Mouse (Mus musculus): ENCODE measurements around the gene Gm13272. TPM values are rescaled to one million over a fixed set of nuclear protein-coding genes. Genes with fewer than 3 reads are reported as not detected.
"Not testable (repeated sequence)": the region's sequence is repeated elsewhere in the genome, so short reads cannot be mapped to it uniquely, and the experiment has no call there.

Gm13272 gene
- polyA plus RNA-seq, 1 experiment from 2014 or later = not detected

- not testable (repeated sequence) for H3K4me1 ChIP-seq (ENCODE audit: control insufficient read depth, insufficient read depth, low read length); H3K27ac ChIP-seq (ENCODE audit: low read depth, low read length); ATAC-seq (ENCODE audit: low FRiP score, low TSS enrichment); H3K9me3 ChIP-seq (ENCODE audit: control insufficient read depth, low read length); H3K4me2 ChIP-seq (replicated peaks; ENCODE audit: low read depth, low read length); H3K27me3 ChIP-seq (ENCODE audit: control insufficient read depth, insufficient read depth, low read length); H3K36me3 ChIP-seq (ENCODE audit: control insufficient read depth, insufficient read depth, low read length); H3K9ac ChIP-seq (ENCODE audit: low read depth, low read length); H3K4me3 ChIP-seq (ENCODE audit: low read length)
- WGBS = 44% methylated on average over 10 of the region's 18 CpGs
These were observed 670 bp downstream of the Gm13272 start for GRCm38 (mm10) chr4:88780320-88780719.

GRCm38 (mm10) chr4:88781831-88782230 is 2.2 kb downstream of the Gm13272 start, which contains the start of gene Ifnz:
Ifnz (plus strand) TSS chr4:88782131.
- not testable (repeated sequence) for ATAC-seq (ENCODE audit: low FRiP score, low TSS enrichment); H3K36me3 ChIP-seq (ENCODE audit: control insufficient read depth, insufficient read depth, low read length); H3K4me2 ChIP-seq (replicated peaks; ENCODE audit: low read depth, low read length); H3K9ac ChIP-seq (ENCODE audit: low read depth, low read length); H3K4me1 ChIP-seq (ENCODE audit: control insufficient read depth, insufficient read depth, low read length); H3K27me3 ChIP-seq (ENCODE audit: control insufficient read depth, insufficient read depth, low read length); H3K9me3 ChIP-seq (ENCODE audit: control insufficient read depth, low read length); H3K27ac ChIP-seq (ENCODE audit: low read depth, low read length); H3K4me3 ChIP-seq (ENCODE audit: low read length)
- WGBS = 4% methylated on average over 2 of the region's 7 CpGs

GRCm38 (mm10) chr4:88782335-88782734 is 2.7 kb downstream of the Gm13272 start:
- H3K27ac ChIP-seq (ENCODE audit: low read depth, low read length); H3K4me2 ChIP-seq (replicated peaks; ENCODE audit: low read depth, low read length); ATAC-seq (ENCODE audit: low FRiP score, low TSS enrichment); H3K36me3 ChIP-seq (ENCODE audit: control insufficient read depth, insufficient read depth, low read length); H3K27me3 ChIP-seq (ENCODE audit: control insufficient read depth, insufficient read depth, low read length); H3K4me1 ChIP-seq (ENCODE audit: control insufficient read depth, insufficient read depth, low read length); H3K9ac ChIP-seq (ENCODE audit: low read depth, low read length); H3K4me3 ChIP-seq (ENCODE audit: low read length); H3K9me3 ChIP-seq (ENCODE audit: control insufficient read depth, low read length): not testable (repeated sequence)
- 0% methylated on average over 4 of the region's 31 CpGs for WGBS

GRCm38 (mm10) chr4:88785409-88785808 is 5.8 kb downstream of the Gm13272 start, which contains the start of gene Gm13276:
Gm13276 (plus strand) TSS chr4:88785709.
- not testable (repeated sequence) for H3K27ac ChIP-seq (ENCODE audit: low read depth, low read length); H3K36me3 ChIP-seq (ENCODE audit: control insufficient read depth, insufficient read depth, low read length); H3K27me3 ChIP-seq (ENCODE audit: control insufficient read depth, insufficient read depth, low read length); H3K4me1 ChIP-seq (ENCODE audit: control insufficient read depth, insufficient read depth, low read length); H3K9ac ChIP-seq (ENCODE audit: low read depth, low read length); H3K4me2 ChIP-seq (replicated peaks; ENCODE audit: low read depth, low read length); ATAC-seq (ENCODE audit: low FRiP score, low TSS enrichment); H3K9me3 ChIP-seq (ENCODE audit: control insufficient read depth, low read length); H3K4me3 ChIP-seq (ENCODE audit: low read length)
- WGBS = no CpG with 5 or more reads among the region's 27 CpGs

- H3K4me2 ChIP-seq (replicated peaks; ENCODE audit: low read depth, low read length); ATAC-seq (ENCODE audit: low FRiP score, low TSS enrichment); H3K4me3 ChIP-seq (ENCODE audit: low read length); H3K27me3 ChIP-seq (ENCODE audit: control insufficient read depth, insufficient read depth, low read length); H3K27ac ChIP-seq (ENCODE audit: low read depth, low read length); H3K36me3 ChIP-seq (ENCODE audit: control insufficient read depth, insufficient read depth, low read length); H3K9ac ChIP-seq (ENCODE audit: low read depth, low read length); H3K9me3 ChIP-seq (ENCODE audit: control insufficient read depth, low read length); H3K4me1 ChIP-seq (ENCODE audit: control insufficient read depth, insufficient read depth, low read length): not testable (repeated sequence)
- 0% methylated on average over 1 of the region's 28 CpGs for WGBS
These were observed 8.8 kb downstream of the Gm13272 start, which contains the start of gene Gm13277 for GRCm38 (mm10) chr4:88788402-88788801. Gm13277 (plus strand) TSS chr4:88788632.

GRCm38 (mm10) chr4:88791250-88791649 is 11.6 kb downstream of the Gm13272 start, which contains the start of gene Gm13278:
Gm13278 (plus strand) TSS chr4:88791550.
- not testable (repeated sequence) for H3K27me3 ChIP-seq (ENCODE audit: control insufficient read depth, insufficient read depth, low read length); H3K27ac ChIP-seq (ENCODE audit: low read depth, low read length); H3K4me2 ChIP-seq (replicated peaks; ENCODE audit: low read depth, low read length); H3K9me3 ChIP-seq (ENCODE audit: control insufficient read depth, low read length); H3K36me3 ChIP-seq (ENCODE audit: control insufficient read depth, insufficient read depth, low read length); H3K9ac ChIP-seq (ENCODE audit: low read depth, low read length); H3K4me3 ChIP-seq (ENCODE audit: low read length); H3K4me1 ChIP-seq (ENCODE audit: control insufficient read depth, insufficient read depth, low read length); ATAC-seq (ENCODE audit: low FRiP score, low TSS enrichment)
- WGBS = no CpG with 5 or more reads among the region's 28 CpGs

GRCm38 (mm10) chr4:88793936-88794675 is 14.5 kb downstream of the Gm13272 start, which contains the start of gene Gm13275:
Gm13275 (plus strand) TSS chr4:88794487.
- not testable (repeated sequence) for H3K4me1 ChIP-seq (ENCODE audit: control insufficient read depth, insufficient read depth, low read length); H3K27me3 ChIP-seq (ENCODE audit: control insufficient read depth, insufficient read depth, low read length); H3K36me3 ChIP-seq (ENCODE audit: control insufficient read depth, insufficient read depth, low read length); H3K9ac ChIP-seq (ENCODE audit: low read depth, low read length); ATAC-seq (ENCODE audit: low FRiP score, low TSS enrichment); H3K9me3 ChIP-seq (ENCODE audit: control insufficient read depth, low read length); H3K4me3 ChIP-seq (ENCODE audit: low read length); H3K27ac ChIP-seq (ENCODE audit: low read depth, low read length); H3K4me2 ChIP-seq (replicated peaks; ENCODE audit: low read depth, low read length)
- WGBS = 0% methylated on average over 7 of the region's 52 CpGs

DNA sequence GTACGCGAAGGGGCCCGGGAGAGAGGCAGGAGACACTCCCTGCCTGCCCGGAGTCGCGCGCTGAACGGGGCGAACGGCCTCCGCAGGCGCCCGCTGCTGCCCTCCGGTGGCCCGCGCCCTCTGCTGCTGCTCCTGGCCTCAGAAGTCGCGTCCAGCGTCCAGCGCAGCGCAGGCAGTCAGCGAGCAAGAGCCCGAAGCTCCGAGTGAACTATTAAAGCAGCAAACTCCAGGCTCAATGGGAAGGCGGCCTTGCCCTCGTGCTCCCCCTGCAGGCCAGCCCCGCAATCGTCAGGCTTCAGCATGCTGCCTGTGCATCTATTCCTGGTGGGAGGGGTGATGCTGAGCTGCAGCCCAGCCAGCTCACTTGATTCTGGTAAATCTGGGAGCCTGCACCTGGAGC is 17.4 kb downstream of the Gm13272 start, which contains the start of gene Gm13279:
Gene Gm13279, plus strand, starts transcription at position 301 of the 400 bp plus-strand sequence.
- not testable (repeated sequence) for H3K36me3 ChIP-seq (ENCODE audit: control insufficient read depth, insufficient read depth, low read length); H3K27ac ChIP-seq (ENCODE audit: low read depth, low read length); H3K9me3 ChIP-seq (ENCODE audit: control insufficient read depth, low read length); H3K27me3 ChIP-seq (ENCODE audit: control insufficient read depth, insufficient read depth, low read length); H3K4me2 ChIP-seq (replicated peaks; ENCODE audit: low read depth, low read length); H3K4me3 ChIP-seq (ENCODE audit: low read length); ATAC-seq (ENCODE audit: low FRiP score, low TSS enrichment); H3K4me1 ChIP-seq (ENCODE audit: control insufficient read depth, insufficient read depth, low read length); H3K9ac ChIP-seq (ENCODE audit: low read depth, low read length)
- WGBS = no CpG with 5 or more reads among the region's 28 CpGs

DNA sequence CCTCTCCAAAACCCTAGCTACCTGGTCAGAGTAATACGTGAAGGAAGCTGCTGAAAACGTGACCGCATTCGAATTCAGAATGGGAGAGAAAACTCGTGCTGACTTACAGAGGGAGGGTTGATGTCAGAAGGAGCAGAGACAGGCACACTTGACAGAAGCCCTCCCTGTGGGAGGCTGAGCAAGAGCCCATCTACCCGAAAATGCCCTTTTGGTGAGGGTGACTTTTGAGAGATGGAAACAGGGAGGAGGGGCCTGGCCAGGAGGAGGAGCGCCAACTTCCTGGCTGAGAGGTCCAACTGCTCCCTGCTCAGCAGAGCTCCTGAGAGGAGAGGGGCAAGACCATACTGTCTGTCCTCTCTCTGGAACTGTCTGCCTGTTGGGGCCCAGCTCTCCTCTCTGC is 19.7 kb downstream of the Gm13272 start, which contains the start of gene Gm13285:
Gene Gm13285, plus strand, starts transcription at position 301 of the 400 bp plus-strand sequence.
- H3K4me2 ChIP-seq (replicated peaks; ENCODE audit: low read depth, low read length); H3K9ac ChIP-seq (ENCODE audit: low read depth, low read length); H3K27ac ChIP-seq (ENCODE audit: low read depth, low read length); H3K27me3 ChIP-seq (ENCODE audit: control insufficient read depth, insufficient read depth, low read length); ATAC-seq (ENCODE audit: low FRiP score, low TSS enrichment); H3K36me3 ChIP-seq (ENCODE audit: control insufficient read depth, insufficient read depth, low read length); H3K4me1 ChIP-seq (ENCODE audit: control insufficient read depth, insufficient read depth, low read length); H3K9me3 ChIP-seq (ENCODE audit: control insufficient read depth, low read length); H3K4me3 ChIP-seq (ENCODE audit: low read length): not testable (repeated sequence)
- WGBS = 3% methylated on average over 3 of the region's 7 CpGs
